Mouse (Mus musculus) CD4-positive, CD25-positive, alpha-beta regulatory T cell (primary cell): ENCODE data around the gene Zfp229. TPM values are rescaled to one million over a fixed set of nuclear protein-coding genes. Genes with fewer than 3 reads are reported as not detected.

Source experiments
- polyA plus RNA-seq: library from polyadenylated mRNA; unstranded; fragments of 100-300 nt; shearing (Covaris generic); gene quantifications from one replicate; pipeline ENCODE4 v1.2.1, GENCODE M21; 2017

Zfp229 gene
- 0.59 TPM for polyA plus RNA-seq

GRCm38 (mm10) chr17:21730495-21730894 is at the start of gene Zfp229:
Gene Zfp229, plus strand, starts transcription at chr17:21730795.

GRCm38 (mm10) chr17:21691560-21691959 is 39.0 kb upstream of the Zfp229 start, which contains the start of gene Gm10226:
Gene Gm10226, plus strand, starts transcription at chr17:21691860.

GRCm38 (mm10) chr17:21707343-21707996 is 23.1 kb upstream of the Zfp229 start, which contains the start of gene Zfp760:
Gene Zfp760, plus strand, starts transcription at chr17:21707741.

Other genes with a start within 250 kb of the Zfp229 start
- 67.0 TPM for gene Zfp53, start 241.8 kb upstream of the Zfp229 start, polyA plus RNA-seq
- gene Zfp52, start 195.3 kb upstream of the Zfp229 start, polyA plus RNA-seq: 19.6 TPM
- gene Zfp948, start 163.8 kb upstream of the Zfp229 start, polyA plus RNA-seq: 4.2 TPM
- 10.1 TPM for gene Zfp983, start 80.2 kb upstream of the Zfp229 start, polyA plus RNA-seq
- gene Gm10226, start 38.9 kb upstream of the Zfp229 start, polyA plus RNA-seq: 16.0 TPM
- 5.6 TPM for gene Zfp760, start 23.1 kb upstream of the Zfp229 start, polyA plus RNA-seq
- 0.38 TPM for gene Zfp820, start 115.0 kb downstream of the Zfp229 start, polyA plus RNA-seq
- gene Zfp995, start 179.1 kb downstream of the Zfp229 start, polyA plus RNA-seq: 13.3 TPM
- 34.0 TPM for gene Zfp942, start 231.7 kb downstream of the Zfp229 start, polyA plus RNA-seq
- gene Zfp943, start 231.8 kb downstream of the Zfp229 start, polyA plus RNA-seq: 18.8 TPM